24 mouse cellular contexts compared by ENCODE assay signal in the genomic region with DNA sequence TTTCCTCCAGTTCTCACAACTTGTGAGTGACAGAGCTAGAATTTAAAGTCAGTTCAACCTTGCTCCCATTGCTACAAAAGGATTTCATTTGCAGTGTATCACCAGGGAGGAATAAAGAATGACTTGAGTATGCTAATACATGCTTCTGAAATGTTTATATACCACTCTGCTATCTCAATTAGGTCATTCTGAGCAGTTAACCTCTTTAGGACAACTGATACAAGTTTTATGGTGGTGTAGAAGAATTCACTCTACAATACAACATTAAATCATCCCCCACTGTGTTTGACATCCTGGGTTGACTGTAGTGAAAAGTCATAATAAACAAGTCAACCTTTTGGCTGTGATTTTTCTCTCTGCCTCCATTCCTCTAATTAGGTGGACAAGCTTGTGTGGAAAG.
"Had no signal": no experiment of that assay in that cellular context is flagged by ENCODE, and none has a peak within 500 bp of the region (broad histone marks: within the 10 kb centered on the region; RNA-seq: fewer than 3 reads in every experiment).

No protein-coding gene starts in this region.

- H3K4me1 ChIP-seq: heart, embryonic 13.5 days; heart, embryonic 15.5 days; hindbrain, embryonic 13.5 days; hindbrain, embryonic 15.5 days; limb, embryonic 13.5 days; limb, embryonic 15.5 days; liver, embryonic 12.5 days had no signal

- H3K9ac ChIP-seq: forebrain, postnatal 0 days; heart, embryonic 13.5 days; heart, embryonic 15.5 days; hindbrain, embryonic 13.5 days; hindbrain, embryonic 15.5 days; limb, embryonic 13.5 days; limb, embryonic 15.5 days; liver, embryonic 12.5 days; liver, embryonic 14.5 days had no signal

- H3K4me2 ChIP-seq: heart, embryonic 11.5 days; heart, embryonic 13.5 days; heart, embryonic 15.5 days; hindbrain, embryonic 13.5 days; hindbrain, embryonic 15.5 days; limb, embryonic 13.5 days; limb, embryonic 15.5 days; liver, embryonic 12.5 days had no signal

- H3K4me3 ChIP-seq: heart, adult 2 months; heart, embryonic 13.5 days; heart, embryonic 15.5 days; hindbrain, embryonic 13.5 days; hindbrain, embryonic 15.5 days; limb, embryonic 13.5 days; limb, embryonic 15.5 days; liver, embryonic 12.5 days had no signal

- ATAC-seq: forebrain, postnatal 0 days; hindbrain, postnatal 0 days; intestine, embryonic 16.5 days; liver, embryonic 12.5 days had no signal

- H3K27ac ChIP-seq: heart, adult 2 months; heart, embryonic 13.5 days; heart, embryonic 15.5 days; hindbrain, embryonic 13.5 days; hindbrain, embryonic 15.5 days; hindbrain, postnatal 0 days; limb, embryonic 13.5 days; limb, embryonic 15.5 days; liver, embryonic 12.5 days; liver, embryonic 14.5 days had no signal

- H3K9me3 ChIP-seq: heart, embryonic 13.5 days; heart, embryonic 15.5 days; hindbrain, embryonic 13.5 days; hindbrain, embryonic 15.5 days; limb, embryonic 13.5 days; limb, embryonic 15.5 days; liver, embryonic 12.5 days had no signal

- H3K36me3 ChIP-seq: heart, embryonic 13.5 days; heart, embryonic 15.5 days; hindbrain, embryonic 13.5 days; hindbrain, embryonic 15.5 days; limb, embryonic 13.5 days; limb, embryonic 15.5 days; liver, embryonic 12.5 days had no signal

- DNase-seq: forebrain, postnatal 0 days; gastrocnemius, postnatal 14 days; gastrocnemius, postnatal 36 days; heart, adult 11 months; heart, adult 2 months; heart, postnatal 14 days; heart, postnatal 36 days; kidney, adult 11 months; kidney, adult 8-10 months; kidney, postnatal 10 days; layer of hippocampus, adult 9-11 months; layer of hippocampus, postnatal 36 days; left cerebral cortex, postnatal 4 days had no signal

- H3K27me3 ChIP-seq: heart, embryonic 13.5 days; heart, embryonic 15.5 days; hindbrain, embryonic 13.5 days; hindbrain, embryonic 15.5 days; limb, embryonic 13.5 days; limb, embryonic 15.5 days; liver, embryonic 12.5 days had no signal
